Mouse (Mus musculus): Measurements from ENCODE around the gene Vmac. TPM values are rescaled to one million over a fixed set of nuclear protein-coding genes. Genes with fewer than 3 reads are reported as not detected.

Vmac gene
- polyA plus RNA-seq (2017; shearing (Covaris generic)) = 1 to 10 TPM; 6.0 TPM

GRCm38 (mm10) chr17:56717363-56718058, at the start of gene Vmac, which contains the start of gene Ndufa11:
TSS of gene Vmac (minus strand) at chr17:56718022.
TSS of gene Ndufa11 (plus strand) at chr17:56717767.
- ATAC-seq = peak; percentile 32

GRCm38 (mm10) chr17:56766631-56767405, 49.0 kb upstream of the Vmac start:
- no peak for ATAC-seq

GRCm38 (mm10) chr17:56765431-56765830, 47.6 kb upstream of the Vmac start:
- ATAC-seq = no peak

DNA sequence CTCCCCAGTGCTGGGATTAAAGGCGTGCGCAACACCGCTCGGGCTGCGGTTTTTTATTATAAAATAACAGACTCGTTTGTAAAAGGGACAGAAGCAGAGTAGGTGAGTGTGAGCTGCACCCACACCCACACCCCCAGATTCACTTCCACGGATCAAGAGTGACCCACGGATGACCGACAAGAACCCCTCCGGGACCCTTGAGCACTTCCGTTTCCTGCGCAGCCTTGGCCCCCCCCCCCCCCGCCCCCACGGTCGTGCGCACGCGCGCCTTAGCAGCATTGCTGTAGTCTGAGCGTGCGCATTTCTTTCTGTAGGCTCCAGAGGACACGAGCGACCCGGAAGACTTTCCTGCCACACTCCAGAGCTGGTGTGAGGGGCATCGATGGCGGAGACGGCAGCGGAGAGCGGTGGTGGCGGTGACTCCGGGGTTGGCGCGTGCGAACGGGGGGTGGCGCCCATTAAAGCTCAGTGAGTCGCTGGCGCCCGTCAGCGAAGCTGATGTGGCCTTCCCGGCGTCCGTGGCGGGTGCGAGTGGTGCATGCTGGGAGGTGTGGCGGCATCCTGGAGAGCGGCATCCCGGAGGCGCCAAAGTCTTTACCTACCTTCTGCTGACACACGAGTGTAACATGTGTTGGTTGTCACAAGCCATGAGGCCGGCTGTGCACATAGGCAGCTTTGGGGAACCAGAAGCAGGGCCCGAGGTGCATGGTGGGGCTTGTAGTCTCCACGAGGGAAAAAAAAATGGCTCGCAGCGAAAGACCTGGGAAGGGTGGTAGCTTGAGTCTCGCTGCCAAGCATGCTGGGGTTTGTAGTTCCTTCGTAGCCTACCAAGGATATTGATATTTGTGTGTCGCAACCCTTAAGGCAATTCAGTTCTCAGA, 46.9 kb upstream of the Vmac start, which contains the start of gene Dus3l:
Dus3l (plus strand) TSS at position 284 of the 881 bp plus-strand sequence.
- ATAC-seq = peak; percentile 87

DNA sequence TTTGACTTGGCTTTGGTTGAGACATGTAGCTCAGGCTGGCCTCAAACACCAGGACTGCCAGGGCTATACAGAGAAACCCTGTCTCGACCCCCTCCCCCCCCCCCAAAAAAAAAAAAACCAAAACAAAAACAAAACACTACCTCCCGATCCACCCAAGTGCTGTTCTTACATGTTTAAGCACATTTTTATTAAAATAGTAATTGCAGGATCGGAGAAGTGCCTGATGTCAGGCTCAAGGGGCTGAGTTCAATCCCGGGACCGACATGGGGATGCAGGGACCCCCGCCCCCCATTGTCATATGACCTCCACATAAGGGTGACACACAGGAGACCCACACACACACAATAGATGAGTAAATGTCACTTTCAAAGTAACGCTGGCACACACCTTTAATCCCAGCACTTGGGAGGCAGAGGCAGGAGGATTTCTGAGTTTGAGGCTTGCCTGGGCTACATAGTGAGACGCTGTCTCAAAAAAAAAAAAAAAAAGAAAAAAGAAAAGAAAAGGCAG, 46.0 kb upstream of the Vmac start:
- ATAC-seq = no peak

DNA sequence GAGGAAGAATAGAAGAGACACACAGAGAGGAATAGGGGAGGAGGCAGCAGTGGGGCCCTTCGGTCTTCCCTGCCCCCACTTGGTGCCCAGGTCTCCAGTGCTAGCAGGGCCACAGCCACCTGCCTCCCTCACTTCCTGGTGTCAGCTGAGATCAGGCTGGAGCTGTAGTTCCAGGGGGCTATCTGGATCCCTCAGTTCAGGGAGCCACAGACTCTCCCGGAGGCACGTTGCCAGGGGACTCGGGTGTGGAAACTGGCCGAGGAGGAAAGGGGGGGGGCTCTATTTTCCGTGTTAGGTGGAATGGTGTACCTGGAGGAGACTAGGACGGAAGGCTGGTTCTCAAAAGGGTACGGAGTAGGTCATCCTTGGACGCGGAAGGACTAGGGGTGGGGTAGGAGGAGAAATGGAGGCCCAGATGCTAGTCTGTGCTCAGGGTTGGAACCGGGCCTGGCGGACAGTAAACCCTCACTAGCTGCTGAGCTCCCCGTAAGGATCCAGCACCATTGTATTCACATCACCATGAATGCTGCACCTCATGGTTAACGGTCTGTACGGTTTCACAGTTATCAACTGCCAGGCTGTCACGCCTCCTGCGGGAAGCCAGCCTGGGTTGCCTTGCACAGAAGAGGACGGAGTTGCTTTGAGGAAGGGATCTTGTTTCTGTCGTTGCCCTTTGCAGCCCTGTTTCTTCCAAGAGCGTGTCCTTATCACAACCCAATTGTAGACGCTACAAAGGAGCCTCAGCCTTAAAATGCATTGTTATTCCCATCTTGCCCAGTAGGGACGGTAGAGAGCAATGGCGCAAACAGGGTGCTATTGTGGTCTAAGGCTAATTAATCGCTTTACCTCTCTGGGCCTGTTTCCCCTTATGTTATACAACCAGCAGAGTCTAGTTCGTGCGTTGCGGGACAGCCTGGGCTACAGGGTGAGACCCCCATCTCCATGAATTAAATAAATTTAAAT, 45.2 kb upstream of the Vmac start:
- ATAC-seq = no peak

- ATAC-seq = peak; percentile 33
Observed at GRCm38 (mm10) chr17:56761991-56762410, 44.2 kb upstream of the Vmac start.

- ATAC-seq = no peak
Observed at GRCm38 (mm10) chr17:56761077-56761476, 43.3 kb upstream of the Vmac start.

DNA sequence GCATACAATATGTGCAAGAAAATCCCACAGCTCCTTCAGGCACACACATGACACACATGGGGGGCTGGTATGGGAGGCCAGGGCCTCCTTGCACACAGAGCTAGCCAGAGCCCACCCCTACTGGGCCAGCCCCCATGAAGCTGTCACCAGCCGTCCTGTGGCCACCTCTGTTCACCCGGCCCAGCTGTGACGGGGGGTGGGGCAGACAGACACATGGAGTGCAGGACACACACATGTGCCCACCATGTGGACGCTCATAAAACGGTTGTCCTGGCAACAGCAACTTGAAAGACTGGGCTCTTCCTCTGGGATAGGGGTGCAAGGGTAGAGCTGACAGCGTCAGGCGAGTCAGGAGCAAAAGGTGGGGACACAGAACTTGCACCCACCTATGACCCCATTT, 41.4 kb upstream of the Vmac start:
- ATAC-seq = no peak

DNA sequence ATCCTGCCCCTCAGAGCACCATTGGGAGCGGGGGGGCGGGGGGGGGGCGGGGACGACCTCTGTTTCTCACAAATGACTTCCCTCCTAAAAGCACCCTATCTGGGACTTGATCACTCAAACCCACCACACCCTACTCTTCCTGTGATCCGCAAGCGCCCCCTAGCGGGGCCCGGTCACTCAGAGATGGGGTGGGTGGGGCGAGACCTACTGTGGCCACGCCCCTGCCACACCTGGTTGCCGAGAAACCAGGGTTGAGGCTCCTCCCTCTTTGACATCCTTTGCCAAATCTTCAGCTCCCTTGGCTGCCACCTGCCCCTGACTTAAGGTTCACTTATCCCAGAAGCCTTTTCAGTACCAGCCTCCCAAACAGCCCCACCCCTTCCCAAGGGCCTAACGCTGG, 40.3 kb upstream of the Vmac start:
- ATAC-seq = peak; percentile 17

DNA sequence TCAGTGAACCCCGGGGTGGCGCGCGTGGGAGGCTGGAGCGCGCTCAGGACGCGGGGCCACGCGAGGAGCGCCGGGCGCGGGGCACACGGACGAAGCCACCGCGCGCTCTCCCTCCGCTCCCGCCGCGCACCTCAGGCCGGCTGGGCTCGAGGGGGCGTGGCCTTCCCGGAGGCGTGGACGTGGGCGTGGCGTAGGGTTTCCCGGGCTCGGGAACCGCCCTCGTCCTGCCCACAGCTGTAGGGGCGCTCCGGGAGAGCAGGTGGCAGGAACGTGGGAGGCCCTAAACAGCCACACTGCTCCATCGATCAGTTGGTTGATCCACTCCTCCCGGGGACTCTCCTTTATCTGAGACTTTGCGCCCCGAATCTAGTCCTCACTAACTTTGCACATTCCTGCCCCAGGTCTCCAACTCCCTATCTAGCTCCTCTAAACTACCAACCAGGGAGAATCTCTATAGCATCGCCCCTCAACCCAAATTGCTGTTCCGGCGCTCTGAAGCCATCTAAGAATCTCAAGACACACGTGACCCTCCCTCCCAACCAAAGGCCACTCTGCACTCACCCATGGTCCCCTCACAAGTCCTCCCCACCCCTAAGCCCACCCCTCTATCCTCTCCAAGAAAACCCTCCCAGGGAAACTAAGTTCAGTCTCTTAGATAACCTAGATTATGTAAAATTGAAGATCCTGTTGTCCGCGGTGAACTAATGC, 39.7 kb upstream of the Vmac start, which contains the start of gene Nrtn:
Nrtn (minus strand) TSS at position 115 of the 708 bp plus-strand sequence.
- no peak for ATAC-seq

DNA sequence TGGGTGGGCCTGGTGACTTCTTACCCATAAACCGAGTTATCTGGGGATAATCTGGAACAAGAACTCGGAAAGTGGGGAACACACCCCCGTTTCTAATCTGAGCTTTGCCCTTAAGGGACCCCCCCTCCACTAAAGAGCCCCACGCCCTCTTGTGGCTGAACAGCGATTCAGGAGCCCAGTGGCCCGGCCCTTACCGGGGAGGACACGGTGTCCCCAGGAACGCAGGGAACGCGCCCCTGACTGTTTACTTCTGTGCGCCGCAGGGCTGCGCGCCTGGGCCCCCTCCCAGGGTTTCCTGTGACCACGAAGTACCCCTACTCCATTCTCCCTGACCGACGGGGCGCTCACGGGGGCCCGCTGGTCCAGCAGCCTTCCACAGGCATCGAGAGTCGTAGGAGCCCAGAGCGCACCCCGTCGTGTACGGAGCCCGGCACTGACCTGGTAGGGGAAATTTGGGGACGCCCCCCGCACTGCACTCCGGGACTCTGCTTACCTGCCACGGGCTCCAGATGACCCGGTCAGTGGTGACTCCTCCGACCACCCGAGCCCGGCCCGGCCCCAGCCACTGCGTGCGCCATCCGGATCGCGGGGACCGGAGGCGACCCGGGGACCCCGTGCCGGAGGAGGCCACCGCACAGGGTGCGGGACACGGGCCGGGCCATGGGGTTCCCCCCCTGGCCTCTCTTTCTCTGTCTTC, 39.0 kb upstream of the Vmac start:
- no peak for ATAC-seq

GRCm38 (mm10) chr17:56754271-56755185, 36.7 kb upstream of the Vmac start:
- no peak for ATAC-seq

- no peak for ATAC-seq
Observed at GRCm38 (mm10) chr17:56753452-56753851, 35.6 kb upstream of the Vmac start.

DNA sequence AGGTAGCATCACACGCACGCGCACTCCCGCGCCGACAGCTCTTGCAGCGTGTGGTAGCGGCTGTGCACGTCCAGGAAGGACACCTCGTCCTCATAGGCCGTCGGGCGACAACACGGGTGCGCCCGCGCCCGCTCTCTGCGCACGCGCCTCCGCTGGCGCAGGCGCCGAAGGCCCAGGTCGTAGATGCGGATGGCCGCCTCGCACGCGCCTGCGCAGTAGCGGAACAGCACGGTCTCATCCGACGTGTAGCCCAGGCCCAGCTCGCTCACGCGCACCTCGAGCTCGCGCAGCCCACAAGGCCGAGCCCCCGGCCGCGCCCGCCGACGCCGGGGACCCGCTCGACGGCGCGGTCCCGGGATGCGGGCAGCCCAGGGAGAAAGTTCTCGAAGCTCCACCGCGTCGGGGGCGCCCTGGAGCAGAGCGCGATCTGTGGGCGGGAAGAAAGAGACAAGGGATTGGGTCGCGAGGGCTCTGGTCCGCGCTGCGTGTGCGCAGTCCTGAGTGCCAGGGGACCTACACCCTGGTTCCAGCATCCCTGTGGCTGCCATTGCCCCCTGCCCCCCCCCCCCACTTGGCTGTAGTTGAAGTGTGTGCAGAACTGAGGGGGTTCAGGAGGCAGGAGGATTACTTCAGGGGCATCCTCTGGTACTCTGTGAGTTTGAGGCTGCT, 33.7 kb upstream of the Vmac start:
- no peak for ATAC-seq

GRCm38 (mm10) chr17:56744173-56744572, 26.4 kb upstream of the Vmac start:
- no peak for ATAC-seq

- ATAC-seq = no peak
Observed at GRCm38 (mm10) chr17:56740788-56741160, 23.0 kb upstream of the Vmac start.

DNA sequence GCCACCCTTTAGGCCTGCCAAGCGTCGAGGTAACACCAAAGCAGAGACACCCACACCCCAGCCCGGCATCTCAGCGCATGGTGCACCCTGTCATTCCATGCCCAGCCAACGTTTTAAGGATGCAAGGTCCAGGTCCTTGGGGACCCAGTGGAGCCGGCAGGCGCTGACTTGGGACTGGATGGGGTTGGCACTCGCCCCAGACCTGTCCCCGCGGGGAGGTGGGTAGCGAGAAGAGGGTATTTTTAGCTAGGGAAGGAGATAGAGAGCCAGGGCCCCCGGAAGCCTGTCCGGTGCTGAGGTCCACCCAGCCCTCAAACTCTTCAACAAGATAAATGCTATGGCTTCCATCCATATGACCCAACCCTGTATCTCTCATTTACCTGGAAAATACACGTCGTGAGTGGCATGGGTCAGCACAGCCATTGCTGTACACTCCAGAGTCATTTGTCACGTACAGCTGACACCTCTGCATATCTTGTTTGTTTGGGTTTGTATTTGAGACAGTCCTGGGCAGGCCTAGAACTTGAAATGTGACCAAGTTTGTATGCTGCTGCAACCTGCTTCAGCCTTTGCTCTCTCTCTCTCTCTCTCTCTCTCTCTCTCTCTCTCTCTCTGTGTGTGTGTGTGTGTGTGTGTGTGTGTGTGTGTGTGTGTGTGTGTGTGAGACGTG, 22.4 kb upstream of the Vmac start:
- no peak for ATAC-seq
